Mouse (Mus musculus) neural tube, embryonic 10.5 days (tissue): ENCODE data around the gene Mcoln1.

Experiments used
- DNase-seq: peaks from one replicate; pipeline ENCODE4 v3.0.0-alpha.2; 2017; ENCODE audit warnings: low spot score; ENCODE audit errors: extremely low spot score

Mcoln1 gene

DNA sequence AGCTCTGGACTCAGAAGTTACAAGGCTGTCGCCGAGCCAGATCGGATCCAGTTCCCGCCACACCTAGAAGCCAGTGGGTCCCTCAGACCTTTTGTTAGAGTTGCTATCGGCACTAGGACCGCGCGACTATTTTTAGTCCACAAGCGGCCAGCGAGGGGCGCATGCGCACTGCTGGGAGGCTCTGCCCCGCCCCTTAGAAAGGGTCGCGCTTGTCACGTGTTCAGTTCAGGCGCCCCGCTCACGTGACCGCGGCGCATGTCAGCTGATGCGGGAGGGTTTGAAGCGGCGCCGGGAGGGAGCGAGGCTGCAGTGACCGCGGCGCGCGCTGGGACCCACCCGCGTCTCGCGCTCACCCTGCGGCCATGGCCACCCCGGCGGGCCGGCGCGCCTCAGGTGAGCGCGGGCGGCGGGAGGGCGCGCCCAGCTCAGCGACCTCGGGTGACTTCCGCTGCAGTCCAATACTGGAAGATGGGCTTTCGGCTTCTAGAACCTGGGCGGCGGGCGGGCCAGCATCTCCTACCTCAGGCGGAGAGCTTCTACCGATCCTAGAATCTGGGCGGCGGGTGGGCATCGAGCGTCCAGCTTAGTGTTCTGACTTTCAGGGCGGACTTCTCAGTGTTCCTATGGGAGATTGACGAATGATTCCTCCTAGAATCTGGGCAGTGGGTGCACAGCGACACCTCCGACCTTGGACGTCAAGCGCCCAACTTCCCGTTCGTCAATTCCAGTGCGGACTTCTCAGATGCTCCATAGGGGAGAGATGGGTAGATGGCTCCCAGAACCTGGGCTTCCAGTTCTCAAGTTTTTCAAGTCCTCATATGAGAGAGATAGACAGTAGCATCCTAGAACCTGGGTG lies at the start of gene Mcoln1:
Mcoln1 (plus strand) TSS at position 223 of the 856 bp plus-strand sequence.
- DNase-seq, result peak; percentile 99

DNA sequence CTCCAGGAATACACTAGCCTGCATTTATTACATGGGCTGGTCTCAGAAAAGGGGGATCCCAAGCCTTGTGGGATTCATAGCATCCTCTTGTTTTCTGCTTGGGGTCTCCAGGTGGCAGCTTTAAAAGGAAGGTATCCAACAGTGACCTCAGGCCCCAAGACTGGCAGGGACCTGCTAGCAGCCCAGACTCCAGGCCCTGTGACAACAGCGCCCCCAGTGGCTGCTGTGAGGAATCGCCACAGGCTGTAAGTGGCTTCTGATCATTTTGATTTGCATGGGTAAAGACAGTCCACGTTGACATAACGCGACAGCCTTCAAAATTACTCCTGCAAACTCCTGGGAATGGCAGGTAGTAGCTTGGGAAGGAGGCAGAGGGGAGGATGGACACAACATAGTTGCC lies 49.6 kb upstream of the Mcoln1 start:
- peak; percentile 60 for DNase-seq

DNA sequence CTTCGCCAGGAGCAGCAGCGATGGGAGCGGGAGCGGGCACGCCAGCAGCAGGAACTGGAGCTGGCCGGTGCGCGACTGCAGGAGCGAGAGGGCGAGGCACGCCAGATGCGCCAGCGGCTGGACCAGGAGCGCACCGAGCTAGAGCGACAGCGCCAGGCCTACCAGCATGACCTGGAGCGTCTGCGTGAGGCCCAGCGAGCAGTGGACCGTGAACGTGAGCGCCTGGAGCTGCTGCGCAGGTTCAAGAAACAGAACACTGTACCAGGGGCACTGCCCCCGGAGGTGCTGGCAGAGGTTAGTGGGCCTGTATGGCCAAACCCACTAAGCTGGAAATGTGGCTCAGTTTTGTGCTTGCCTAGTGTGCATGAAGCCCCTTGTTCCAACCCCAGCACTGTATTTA lies 48.3 kb upstream of the Mcoln1 start:
- DNase-seq, result no peak

DNA sequence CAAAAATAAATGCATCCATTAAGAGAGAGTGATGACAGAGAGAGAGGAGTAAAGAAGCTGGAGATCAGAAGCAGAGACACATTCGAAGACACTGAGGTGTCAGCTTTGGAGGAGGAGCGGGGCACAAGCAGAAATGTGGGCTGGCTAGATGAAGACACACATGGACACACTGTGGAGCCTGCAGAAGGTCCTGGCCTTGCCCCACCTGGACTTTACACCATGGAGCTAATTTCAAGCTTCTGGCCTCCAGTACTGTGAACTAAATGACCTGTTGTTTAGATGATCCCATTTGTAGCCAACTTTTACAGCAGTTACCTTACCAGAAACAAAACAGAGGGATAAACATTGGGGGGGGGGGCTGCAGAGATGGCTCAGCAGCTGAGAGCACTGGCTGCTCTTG lies 37.0 kb upstream of the Mcoln1 start:
- DNase-seq, result no peak

DNA sequence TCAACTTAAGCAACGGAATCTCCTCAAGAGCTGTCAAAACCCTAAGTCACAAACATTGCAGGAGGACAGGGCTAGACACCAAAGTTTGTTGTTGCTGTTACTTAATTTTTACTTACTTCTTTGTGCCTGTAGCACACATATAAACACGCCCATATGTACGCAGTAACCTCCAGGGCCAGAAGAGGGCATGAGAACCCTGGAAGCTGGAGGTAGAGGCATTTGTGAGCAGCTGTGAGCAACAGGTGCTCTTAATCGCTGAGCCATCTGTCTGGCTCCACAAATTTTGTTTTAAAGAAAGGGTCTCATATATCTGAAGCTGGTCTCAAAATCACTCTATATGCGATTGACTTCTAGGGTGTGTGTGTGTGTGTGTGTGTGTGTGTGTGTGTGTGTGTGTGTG lies 35.9 kb upstream of the Mcoln1 start:
- peak; percentile 61 for DNase-seq

DNA sequence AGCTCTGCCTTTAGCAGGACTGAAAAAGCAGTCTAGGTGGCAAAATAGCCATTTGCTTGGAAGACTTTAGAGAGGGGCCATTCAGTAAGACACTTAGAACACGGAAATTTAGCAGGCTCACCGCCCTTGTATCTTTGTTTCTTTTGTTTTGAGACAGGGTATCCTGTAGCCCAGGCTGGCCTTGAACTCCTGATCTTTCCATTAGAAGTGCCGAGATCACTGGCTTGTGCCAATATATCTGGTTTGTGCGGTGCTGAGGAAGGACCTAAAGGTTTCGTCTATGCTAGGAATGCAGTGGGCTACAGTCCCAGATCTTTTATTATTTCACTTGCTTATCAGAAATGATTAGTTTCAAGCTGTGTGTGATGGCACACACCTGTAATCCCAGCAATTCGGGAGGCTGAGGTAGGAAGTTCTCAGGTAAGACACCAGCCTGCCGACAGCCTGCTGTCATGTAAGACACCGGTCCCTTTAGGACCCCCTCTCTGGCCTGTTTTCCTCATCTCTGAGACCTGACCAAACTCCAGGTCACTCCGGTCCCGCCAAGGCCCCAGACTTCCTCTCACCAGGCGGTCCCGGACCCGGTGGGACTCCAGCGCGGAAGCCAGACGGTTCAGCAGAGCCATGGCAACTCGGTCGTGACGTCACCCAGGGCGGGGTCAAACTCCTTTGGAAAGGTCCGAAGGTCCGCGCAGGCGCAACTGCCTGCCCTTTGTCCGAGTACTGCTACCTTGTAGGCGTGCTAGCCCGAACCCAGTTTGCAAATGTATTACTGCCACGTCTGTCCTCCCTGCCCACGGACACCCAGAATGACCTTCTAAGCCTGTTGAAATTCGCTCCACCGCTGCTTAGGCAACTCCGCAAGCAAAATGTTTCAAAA lies 33.0 kb upstream of the Mcoln1 start, which contains the start of gene Pex11g:
Pex11g (minus strand) TSS at position 675 of the 880 bp plus-strand sequence.
- peak; percentile 99 for DNase-seq

DNA sequence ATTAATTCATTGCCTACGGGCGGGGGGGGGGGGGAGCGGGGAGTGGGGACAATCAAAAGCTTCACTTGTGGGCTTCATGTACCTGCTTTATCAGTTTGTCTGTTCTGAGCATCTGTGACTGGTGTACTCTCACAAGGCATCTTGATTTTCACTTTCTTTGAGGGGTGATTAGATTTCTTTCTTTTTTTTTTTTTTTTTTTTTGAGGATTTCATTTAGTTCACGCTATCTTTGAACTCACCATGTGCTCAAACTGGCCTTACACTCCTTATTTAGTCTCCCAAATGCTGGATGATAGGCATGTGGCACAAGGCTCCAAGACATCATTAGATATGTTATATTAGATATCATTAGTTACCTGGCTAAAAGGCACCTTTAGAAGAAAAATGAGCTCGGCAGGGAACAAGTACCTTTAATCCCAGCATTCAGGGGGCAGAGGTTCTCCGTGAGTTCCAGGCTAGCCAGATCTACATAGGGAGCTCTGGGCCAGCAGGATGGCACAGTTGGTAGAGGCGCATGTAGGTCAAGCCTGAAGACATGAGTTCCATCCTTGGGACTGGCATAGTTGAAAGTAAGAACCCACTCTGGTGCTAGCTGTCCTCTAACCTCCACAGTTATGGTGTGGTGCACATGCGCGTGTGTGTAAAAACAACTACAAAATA lies 32.2 kb upstream of the Mcoln1 start:
- no peak for DNase-seq

DNA sequence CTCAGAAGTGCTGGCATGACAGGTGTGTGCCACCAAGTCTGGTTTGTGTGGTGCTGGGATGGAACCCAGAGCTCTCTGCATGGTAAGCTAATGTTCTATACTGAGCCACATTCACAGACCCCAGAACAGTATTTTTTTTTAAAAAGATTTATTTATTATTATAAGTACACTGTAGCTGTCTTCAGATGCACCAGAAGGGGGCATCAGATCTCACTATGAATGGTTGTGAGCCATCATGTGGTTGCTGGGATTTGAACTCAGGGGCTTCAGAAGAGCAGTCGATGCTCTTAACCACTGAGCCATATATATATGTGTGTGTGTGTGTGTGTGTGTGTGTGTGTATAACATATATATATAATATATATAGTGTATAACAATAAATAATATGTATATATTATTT lies 31.4 kb upstream of the Mcoln1 start:
- DNase-seq, result no peak

DNA sequence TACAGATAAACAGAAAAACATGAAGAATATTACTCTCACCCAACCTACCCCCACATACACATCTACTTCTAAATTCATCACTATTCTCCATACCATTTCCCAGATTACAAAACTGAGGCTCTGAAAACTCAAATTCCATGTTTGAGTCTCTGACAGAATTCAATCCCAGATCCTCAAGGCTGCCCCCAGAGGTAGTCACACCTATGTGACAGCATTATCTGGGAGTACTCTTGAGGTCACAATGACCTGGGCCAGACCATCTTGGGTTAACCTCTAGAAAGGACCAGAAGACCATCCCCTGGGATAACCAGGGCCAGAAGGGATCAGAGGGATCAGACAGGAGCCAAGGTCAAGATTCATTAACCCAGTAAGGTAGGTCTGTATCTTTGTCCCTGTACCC lies 29.7 kb upstream of the Mcoln1 start, which contains the start of gene Tex45:
Tex45 (plus strand) TSS at position 301 of the 400 bp plus-strand sequence.
- DNase-seq, result no peak

DNA sequence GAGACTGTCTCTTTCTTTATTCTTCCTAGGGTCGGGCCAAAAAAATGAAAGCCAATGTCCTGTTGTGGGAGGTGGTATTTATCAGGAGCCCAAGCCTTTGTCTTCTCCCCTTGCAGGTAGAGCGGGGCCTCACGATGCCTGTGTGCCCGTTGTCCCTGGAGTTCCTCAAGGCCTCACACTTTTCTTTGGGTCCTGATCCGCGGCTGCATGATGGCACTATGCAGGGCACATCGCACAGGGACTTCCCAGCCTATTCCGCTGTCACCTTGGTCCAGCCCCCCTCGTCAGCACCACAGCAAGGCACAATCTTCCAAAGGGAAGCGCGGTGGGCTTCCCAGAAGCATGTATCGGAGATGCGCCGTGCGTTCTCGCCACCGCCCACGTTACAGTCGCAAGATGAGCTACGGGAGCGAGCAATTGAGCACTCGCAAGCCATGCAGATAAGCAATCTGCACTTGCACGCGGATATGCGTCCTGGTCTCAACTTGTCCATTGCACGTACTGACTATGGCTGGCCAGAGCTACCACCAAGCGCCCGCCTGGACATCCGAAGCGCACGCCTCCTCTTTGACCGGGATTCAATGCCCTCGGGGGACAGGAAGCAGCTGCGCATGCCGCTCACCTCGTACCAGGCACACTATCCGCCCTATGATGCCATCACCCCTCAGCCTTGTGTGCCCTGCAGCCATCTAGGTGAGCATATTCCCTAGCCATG lies 24.4 kb upstream of the Mcoln1 start:
- DNase-seq, result no peak

DNA sequence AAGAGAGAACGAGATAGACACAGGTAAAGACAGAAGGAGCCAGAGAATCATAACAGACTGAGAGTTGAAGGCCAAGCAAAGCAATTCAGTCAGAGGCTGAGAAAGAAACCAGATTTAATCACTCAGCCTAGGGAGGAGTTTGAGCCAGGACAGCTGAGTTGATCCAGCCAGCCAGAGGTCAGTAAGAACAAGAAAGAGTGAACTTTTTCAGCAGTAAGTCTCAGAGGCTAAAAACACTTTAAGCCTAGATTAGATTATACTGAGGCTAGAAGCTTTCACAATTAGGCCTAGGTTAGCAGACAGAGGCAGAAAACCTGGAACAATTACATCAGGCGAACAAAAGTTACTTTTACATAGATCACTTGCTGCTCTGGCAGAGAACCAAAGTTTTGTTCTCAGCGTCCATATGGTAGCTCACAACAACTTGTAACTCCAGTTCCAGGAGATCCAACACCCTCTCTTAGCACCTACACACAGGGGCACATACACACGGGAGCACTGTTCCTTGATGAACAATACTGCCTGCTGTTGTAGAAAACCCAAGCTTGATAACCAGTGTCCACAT lies 20.0 kb upstream of the Mcoln1 start:
- DNase-seq, result no peak

DNA sequence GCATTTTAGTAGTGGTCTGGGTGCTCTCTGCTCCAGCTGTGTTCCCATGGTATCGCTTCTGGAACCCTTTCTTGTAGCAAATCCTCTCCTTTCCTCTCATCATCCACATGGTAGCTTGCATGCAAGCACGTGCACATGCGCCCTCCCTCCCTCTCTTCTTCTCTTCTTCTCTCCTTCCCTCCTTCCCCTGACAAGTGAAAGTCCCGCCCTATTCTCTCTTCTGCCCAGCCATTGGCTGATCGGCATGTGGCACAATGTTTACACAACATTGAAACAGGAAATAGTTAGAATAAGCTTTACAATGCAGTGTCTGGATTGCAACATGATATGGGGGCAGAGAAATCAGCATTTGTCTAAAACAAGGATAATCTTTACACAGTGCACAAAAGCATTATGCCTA lies 18.7 kb upstream of the Mcoln1 start:
- DNase-seq, result no peak

DNA sequence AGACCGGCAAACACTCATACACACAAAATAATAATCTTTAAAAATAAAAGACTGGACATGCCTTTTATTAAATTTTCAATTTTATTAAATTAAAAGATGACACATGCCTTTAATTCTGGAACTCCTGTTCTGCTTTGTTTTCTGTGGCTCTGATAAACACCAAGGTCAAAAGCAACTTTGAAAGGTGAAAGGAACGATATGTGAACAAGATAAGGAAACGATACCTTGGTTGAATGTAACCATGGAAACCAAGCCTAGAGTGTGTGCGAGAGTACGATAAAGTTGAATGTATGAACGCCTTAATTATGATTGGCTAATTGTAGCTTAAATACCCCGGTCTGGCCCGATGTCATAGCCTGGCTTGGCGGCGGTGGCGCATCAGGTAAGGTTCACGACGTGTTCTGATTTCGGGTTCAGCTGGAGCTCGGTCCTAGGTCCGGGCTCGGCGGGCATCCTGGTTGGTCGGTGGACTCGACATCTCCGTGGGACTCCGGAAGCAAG lies 18.0 kb upstream of the Mcoln1 start:
- no peak for DNase-seq

DNA sequence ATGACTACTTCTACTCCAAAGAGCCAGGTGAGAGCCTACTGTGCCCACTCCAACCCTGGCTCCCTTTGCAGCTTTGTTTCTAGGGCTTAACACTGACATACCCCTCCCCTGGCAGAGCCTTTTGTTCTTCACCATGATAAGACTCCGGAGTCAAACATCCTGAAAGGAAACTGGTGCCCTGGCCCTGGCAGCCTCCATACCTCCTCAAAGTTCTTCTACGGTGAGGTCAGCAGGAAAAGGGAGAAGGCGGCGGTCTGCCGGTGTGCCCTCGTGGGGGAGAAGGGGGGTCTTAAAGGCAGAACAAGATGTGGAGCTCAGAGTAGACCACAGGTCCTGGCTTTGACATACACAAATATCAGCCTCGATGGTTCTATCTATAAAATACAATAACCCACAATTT lies 16.7 kb upstream of the Mcoln1 start:
- no peak for DNase-seq

DNA sequence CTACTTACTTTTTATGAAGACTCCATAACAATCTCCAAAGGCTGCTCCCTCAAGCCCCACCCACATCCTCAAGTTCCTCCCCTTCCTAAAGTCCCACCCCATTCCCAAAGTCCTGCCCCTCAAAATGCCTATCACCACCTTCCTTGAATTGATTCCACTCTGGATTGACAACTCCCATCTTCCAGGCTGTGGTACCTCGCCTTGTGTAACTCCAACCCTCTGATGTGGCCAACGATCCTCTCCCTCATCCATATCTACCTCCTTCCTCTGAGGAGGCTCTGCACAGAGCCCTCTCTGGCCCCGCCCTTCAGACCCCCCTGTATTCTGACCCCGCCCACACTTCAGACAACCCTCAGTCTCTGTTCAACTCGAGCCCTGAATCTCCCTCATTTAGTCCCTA lies 15.1 kb upstream of the Mcoln1 start:
- DNase-seq, result no peak

DNA sequence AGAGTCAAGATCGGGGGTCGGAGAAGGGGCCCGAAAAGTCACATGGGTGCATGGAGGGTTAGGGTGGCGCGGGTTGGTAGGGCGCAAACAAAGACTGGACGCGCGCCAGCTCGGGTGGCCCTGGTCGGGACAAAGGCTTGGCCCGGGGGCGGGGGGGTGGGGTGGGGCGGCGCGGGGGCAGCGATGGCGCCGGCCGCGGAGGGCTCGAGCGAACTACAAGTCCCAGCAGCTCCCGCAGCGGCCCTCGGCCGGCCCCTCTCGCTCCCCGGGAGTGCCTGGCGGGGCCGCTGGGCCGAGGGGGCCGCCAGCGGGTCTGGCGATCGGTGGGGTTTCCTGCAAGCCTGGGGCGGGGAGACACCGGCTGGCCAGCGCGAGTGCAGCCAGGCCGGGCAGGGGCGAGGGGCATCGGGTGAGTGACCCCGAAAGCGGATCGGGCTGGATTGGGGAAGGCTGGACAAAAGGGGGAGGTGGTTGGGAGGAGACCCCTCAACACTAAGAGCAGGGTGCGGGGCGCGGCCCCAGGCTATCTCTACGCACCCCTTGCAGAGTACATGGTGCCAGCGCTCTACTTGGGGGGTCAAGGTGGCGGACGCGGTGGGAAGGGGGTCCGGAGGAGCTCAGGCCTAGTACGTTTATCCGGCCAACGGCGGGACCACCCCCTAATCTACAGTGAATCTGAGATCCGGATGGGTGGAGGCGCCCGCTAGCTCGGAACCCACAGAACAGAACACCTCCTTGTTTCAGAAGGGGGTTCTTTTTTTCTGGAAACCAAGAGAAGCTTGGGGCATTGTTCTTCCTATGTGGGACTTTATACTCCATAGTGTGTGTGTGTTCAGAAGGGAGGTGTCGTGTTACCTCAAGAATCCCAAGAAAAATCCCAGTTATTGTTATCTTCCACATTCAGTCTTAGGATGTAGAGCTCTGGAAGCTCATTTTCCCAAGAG lies 7.1 kb upstream of the Mcoln1 start, which contains the start of gene Zfp358:
Zfp358 (plus strand) TSS at position 238 of the 944 bp plus-strand sequence.
- DNase-seq, result peak; percentile 86

DNA sequence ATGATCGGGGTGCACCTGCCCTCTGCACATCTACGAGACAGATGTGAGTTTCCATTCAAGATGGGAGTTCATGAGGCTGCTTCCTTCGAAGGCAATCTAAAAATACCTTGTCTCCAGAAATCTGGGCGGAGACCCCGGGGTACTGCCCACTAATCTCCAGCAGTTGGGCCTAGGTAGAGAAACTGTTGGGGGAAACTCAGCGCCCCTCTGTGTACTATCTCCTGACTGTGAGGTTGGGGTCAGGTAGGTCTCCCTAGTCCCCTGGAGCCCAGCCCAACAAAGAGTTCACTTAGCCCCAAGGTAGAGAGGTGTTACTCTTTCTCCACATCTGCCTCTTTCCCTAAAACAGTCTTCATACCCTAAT lies 6.4 kb upstream of the Mcoln1 start:
- no peak for DNase-seq

DNA sequence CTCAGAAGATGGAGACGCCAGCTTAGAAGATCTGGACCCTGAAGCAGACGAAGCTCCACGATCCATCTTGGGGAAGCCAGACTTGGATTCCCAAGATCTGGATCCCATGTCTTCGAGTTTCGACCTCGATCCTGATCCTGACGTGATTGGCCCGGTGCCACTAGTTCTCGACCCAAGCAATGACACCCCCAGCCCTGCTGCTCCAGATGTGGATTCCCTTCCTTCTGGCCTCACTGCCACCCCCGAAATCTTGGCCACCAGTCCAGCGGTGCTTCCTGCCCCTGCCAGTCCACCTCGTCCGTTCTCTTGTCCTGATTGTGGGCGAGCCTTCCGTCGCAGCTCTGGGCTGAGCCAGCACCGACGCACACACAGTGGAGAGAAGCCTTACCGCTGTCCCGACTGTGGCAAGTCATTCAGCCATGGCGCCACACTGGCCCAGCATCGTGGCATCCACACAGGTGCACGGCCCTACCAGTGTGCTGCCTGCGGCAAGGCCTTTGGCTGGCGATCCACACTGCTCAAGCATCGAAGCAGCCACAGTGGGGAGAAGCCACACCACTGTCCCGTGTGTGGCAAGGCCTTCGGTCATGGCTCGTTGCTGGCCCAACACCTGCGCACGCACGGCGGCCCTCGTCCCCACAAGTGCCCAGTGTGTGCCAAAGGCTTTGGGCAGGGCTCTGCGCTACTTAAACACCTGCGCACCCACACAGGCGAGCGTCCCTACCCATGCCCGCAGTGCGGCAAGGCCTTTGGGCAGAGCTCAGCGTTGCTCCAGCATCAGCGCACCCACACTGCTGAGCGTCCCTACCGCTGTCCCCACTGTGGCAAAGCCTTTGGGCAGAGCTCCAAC lies 4.5 kb upstream of the Mcoln1 start:
- DNase-seq, result no peak

DNA sequence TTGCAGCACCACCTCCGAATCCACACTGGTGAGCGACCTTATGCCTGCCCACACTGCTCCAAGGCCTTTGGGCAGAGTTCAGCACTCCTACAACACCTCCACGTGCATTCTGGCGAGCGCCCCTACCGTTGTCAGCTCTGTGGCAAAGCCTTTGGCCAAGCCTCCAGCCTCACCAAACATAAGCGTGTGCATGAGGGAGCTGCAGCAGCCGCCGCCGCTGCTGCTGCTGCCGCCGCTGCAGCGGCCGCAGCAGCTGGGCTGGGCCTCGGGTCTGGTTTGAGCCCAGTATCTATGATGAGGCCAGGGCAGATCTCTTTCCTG lies 3.9 kb upstream of the Mcoln1 start:
- no peak for DNase-seq
